Mouse (Mus musculus): ENCODE data around the gene Nudt3. TPM values are rescaled to one million over a fixed set of nuclear protein-coding genes. Genes with fewer than 3 reads are reported as not detected.

Nudt3 gene
- polyA plus RNA-seq, 1 experiment from 2014 or later, result 227 TPM

DNA sequence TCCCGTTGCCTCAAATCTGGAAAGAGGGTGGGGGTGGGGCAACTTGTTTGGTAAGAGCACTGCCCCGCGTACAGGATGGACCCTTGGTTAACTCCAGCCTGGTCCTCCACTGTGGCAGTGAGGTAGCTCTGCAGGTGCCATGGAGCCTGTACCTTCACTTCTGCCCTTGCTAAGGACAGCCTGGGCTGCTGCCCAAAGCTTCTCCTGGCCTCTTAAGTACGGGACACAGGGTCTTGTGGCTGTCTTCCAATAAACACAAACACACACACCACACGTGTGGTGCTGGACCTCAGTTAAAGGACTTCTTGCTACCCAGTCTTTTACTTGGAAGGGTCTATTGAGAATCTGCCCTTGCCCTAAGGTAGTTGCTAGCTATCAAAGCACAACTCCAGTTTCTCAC is 64.5 kb downstream of the Nudt3 start:
- Histone ChIP-seq H3K4me1 (replicated peaks) (peaks cover 51% of the 10 kb centered on the region), H3K27me3 (peaks cover 11% of the 10 kb centered on the region), H3K27ac (no peak overlapping the region), H3K9me3 (no peaks in the 10 kb centered on the region), H3K4me2 (replicated peaks) (peak overlapping the region; percentile 90), H3K4me3 (replicated peaks) (no peak overlapping the region), H3K36me3 (peaks cover 9% of the 10 kb centered on the region), H3K9ac (replicated peaks) (no peak overlapping the region)
- WGBS, result 8% methylated on average over 5 of the region's 5 CpGs
- ATAC-seq, result no peak

DNA sequence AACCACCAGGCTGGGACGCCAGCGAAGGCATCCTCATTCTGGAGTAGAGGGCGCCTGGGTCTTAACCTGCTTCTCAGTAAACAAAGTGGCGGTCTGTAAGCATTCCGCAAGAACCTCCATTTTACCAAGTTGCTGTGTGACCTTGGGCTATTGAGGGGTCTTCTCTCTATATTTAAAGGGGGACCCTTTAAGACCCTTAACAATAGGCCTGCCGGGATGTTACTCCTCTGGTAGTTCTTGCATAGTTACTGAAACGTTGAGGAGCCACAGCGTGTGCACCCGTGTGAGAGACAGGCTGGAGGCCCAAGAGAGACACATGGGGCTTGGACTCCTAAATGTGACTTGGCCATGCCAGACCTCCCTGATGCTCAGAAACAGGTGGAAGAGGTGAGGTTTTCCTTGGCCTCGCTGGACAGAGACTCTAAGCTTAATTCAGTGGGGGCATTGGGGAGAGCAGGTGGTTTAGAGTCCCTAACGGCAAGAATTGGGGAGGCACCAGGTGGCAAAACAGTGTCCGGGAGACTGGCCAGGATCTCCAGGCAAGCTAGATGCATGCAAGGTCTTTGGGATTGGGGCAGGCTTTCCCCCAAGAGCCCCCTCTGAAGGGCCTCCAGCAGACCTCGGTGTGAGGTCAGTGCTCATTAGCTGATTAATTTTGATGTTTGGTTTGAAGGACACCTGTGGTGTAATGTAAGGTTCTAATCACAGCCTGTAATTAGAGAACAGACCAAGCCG is 65.2 kb downstream of the Nudt3 start:
- Histone ChIP-seq H3K4me1 (replicated peaks) (peaks cover 50% of the 10 kb centered on the region), H3K27me3 (peaks cover 12% of the 10 kb centered on the region), H3K4me2 (replicated peaks) (peak overlapping the region; percentile 90), H3K4me3 (replicated peaks) (peak overlapping the region; percentile 85), H3K9me3 (no peaks in the 10 kb centered on the region), H3K9ac (replicated peaks) (peak overlapping the region; percentile 86), H3K36me3 (peaks cover 6% of the 10 kb centered on the region; the same call in 1 of the 2 replicates), H3K27ac (peak overlapping the region; percentile 96; the same call in 1 of the 2 replicates)
- no peak for ATAC-seq
- WGBS, result under 1% methylated on average over 14 of the region's 14 CpGs

DNA sequence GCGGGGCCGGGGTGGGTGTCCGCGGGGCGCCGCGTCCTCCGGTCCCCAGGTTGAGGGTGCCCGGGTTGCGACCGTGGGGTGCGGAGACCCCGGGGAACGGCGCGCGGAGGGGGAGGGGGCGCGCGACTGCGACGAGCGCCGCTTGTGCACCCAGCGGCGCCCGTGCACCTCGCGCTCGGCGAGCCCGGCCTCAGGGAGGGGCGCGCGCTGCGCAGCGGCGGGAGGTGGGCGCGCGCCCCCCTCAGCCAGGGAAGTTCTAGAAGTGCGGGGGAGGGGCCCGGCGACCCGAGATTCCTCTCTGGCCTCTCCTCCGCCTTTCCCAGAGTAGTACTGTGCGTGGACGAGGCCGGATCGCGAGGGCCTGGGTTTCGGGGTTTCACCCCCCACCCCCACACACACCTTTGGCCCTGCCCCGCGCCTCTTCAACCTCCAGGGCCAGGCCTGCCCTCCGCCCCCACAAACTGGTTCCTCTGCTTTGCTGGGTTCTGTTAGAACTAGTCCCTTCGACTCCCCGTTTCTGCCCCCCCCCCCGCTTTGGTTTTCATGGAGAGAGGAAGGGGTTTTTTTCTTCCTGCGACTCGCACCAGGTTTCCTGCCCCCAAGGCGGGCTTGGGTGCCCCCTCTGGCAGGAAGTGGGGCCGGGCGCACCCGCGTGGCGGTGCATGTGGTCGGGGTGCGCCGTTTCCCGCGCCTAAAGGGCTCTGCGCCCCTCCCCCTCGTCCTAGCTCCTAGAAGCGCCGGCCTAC is 65.9 kb downstream of the Nudt3 start:
- Histone ChIP-seq H3K27me3 (peaks cover 12% of the 10 kb centered on the region), H3K9ac (replicated peaks) (peak overlapping the region; percentile 86), H3K9me3 (no peaks in the 10 kb centered on the region), H3K4me3 (replicated peaks) (peak overlapping the region; percentile 85), H3K36me3 (peaks cover 6% of the 10 kb centered on the region; the same call in 1 of the 2 replicates), H3K4me1 (replicated peaks) (peaks cover 50% of the 10 kb centered on the region), H3K27ac (peak overlapping the region; percentile 96), H3K4me2 (replicated peaks) (peak overlapping the region; percentile 90)
- under 1% methylated on average over 73 of the region's 75 CpGs for WGBS
- peak; percentile 44 for ATAC-seq

DNA sequence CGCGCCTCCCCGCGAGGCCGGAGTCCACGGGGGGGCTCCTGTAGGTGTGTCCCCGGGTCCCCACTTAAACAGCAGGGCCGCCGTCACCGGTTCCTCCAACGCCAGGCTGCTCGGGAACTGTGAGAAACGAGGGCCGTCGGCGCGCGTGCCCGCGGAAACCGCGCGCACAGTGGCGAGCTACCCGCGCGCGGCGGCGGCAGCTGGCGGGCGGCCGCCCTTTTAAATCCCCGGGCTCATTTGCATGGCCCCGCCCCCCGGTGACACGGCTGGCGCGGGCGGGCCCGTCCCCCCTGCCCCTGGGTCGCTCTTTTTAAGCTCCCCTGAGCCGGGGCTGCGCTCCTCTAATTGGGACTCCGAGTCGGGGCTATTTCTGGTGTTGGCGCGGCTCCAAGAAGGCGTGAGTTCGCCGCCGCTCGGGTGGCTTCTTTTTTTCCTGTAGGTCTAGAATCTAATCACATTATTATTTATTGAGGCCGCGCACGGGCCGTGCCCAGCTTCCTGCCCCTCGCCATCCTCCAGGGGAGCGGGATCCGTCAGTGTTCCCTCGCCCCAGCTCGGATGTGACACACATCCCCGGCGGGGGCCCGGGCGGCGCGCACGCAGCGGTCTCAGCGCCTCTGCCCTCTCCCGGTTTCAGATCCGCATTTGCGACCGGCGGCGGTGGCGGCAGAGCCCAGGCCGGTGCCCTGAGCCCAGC is 66.8 kb downstream of the Nudt3 start, which contains the start of gene Hmga1:
Hmga1 (plus strand) TSS at position 183 of the 697 bp plus-strand sequence.
- peak within 1 kb of the TSS; percentile 96 for H3K27ac ChIP-seq
- ATAC-seq, result peak; percentile 78
- H3K9ac ChIP-seq (replicated peaks), result peak within 1 kb of the TSS; percentile 86
- H3K9me3 ChIP-seq, result no peaks in the 10 kb centered on the region
- H3K4me2 ChIP-seq (replicated peaks), result peak within 1 kb of the TSS; percentile 90
- H3K27me3 ChIP-seq, result peaks cover 12% of the 10 kb centered on the region
- peaks cover 41% of the 10 kb centered on the region for H3K4me1 ChIP-seq (replicated peaks)
- under 1% methylated on average over 69 of the region's 79 CpGs for WGBS
- H3K4me3 ChIP-seq (replicated peaks), result peak within 1 kb of the TSS; percentile 85
- no peaks in the 10 kb centered on the region for H3K36me3 ChIP-seq

DNA sequence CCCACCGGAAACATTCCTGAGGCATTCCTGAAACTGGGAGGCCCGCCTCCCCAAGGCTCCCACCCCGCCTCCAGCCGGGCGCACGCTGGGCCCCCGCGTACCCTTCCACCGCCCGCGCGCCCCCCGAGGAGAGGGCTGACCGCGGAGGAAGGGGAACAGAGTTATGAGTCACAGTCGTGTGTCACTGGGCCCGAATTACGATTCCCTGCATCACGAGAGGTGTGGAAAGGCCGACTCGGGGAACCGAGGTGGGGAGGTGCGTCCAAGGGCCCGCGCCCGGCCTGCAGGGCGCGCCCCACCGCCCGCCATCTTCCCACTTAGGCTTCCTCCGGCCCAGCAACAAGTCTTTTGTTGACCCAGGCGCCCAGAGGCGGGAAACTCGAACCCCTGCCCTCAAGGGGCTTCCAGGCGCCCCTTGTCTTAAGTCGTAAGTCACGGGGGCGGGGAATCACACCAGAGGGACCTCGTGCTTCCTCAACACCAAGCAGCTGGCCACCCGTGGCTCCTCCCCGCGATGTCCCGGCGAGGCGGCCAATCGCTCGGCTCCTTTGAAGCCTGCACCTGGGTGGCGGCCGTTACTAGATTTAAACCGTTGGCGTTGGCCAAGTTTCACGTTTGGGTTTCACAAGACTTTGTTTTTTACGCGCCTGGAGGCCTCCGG is 67.7 kb downstream of the Nudt3 start:
- Histone ChIP-seq H3K36me3 (no peaks in the 10 kb centered on the region), H3K27me3 (peaks cover 12% of the 10 kb centered on the region), H3K9ac (replicated peaks) (peak overlapping the region; percentile 41; the same call in 1 of the 2 replicates), H3K4me2 (replicated peaks) (peak overlapping the region; percentile 90), H3K4me1 (replicated peaks) (peaks cover 41% of the 10 kb centered on the region), H3K9me3 (no peaks in the 10 kb centered on the region), H3K4me3 (replicated peaks) (peak overlapping the region; percentile 85), H3K27ac (peak overlapping the region; percentile 96)
- peak; percentile 10; the same call in 1 of the 2 replicates for ATAC-seq
- under 1% methylated on average over 55 of the region's 55 CpGs for WGBS

DNA sequence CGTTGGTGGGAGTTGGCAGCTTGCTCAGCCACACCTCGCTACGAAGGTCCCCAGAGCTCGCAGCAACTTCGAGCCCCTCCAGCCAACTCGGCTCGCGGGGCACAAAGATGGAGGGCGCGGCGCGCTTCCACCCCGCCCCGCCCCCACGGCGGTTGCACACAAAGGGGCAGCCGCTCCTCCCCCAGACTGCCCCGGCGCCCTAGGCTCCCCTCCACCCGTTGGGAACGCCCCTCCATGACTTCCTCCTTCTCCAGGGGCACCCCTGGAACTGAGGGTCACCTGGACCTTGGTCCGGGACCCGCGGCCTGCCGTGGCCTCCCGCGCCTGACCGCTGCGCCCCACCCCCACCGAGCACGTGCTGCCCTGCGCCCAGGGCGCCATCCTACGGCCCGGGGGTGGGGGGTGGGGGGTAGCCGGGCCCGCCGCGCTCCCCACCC is 68.2 kb downstream of the Nudt3 start:
- Histone ChIP-seq H3K27me3 (peaks cover 12% of the 10 kb centered on the region), H3K9ac (replicated peaks) (peak overlapping the region; percentile 41; the same call in 1 of the 2 replicates), H3K4me3 (replicated peaks) (peak overlapping the region; percentile 85), H3K4me2 (replicated peaks) (peak overlapping the region; percentile 90), H3K4me1 (replicated peaks) (peaks cover 39% of the 10 kb centered on the region), H3K36me3 (no peaks in the 10 kb centered on the region), H3K27ac (peak overlapping the region; percentile 56; the same call in 1 of the 2 replicates), H3K9me3 (no peaks in the 10 kb centered on the region)
- ATAC-seq, result no peak
- 2% methylated on average over 29 of the region's 39 CpGs for WGBS

DNA sequence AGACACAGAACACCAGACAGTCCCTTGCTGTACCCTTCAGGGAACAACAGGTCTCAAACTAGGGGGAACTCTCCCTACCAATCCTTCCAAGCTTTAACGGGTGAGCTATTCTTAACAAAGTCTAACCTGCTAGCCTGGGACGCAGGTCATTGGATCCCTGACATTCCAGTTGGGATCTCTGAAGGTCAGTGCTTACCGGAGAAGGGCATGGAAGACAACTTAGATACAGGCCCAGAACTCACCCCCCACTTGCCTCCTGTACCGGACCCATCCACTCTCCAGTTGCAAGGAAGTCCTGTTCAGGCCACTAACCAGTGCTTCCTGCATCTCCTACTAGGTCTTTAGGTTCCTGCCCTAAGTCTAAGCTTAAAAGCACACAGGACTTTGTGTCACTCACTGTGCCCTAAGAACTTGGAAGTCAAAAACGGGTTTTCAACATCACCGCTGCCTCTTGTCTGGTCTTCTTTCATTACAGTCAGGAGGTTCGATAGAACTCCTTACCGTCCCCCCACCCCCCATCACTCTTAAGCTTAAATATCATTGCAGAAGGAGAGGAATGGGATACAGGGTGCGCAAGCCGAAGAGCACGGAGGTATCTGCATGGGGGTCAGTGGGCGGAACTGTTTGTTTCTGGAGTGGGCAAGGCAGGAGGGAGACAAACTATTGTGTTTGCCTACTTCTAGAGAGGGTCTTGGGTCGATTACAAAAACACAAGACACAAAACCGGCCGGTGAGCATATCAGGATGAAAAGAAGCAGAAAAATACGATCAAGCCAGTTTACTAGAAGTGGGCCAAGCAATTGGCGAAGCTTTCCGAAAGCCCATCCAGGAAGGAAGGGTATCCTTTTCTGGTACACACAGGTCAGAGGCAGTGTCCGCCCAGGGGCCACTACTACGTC is 69.0 kb downstream of the Nudt3 start:
- ATAC-seq, result no peak
- Histone ChIP-seq H3K36me3 (no peaks in the 10 kb centered on the region), H3K9me3 (no peaks in the 10 kb centered on the region), H3K27me3 (peaks cover 12% of the 10 kb centered on the region), H3K9ac (replicated peaks) (no peak overlapping the region), H3K4me3 (replicated peaks) (peak overlapping the region; percentile 85; the same call in 1 of the 2 replicates), H3K4me2 (replicated peaks) (peak overlapping the region; percentile 90), H3K4me1 (replicated peaks) (peaks cover 39% of the 10 kb centered on the region), H3K27ac (peak overlapping the region; percentile 56; the same call in 1 of the 2 replicates)
- 41% methylated on average over 20 of the region's 20 CpGs for WGBS

DNA sequence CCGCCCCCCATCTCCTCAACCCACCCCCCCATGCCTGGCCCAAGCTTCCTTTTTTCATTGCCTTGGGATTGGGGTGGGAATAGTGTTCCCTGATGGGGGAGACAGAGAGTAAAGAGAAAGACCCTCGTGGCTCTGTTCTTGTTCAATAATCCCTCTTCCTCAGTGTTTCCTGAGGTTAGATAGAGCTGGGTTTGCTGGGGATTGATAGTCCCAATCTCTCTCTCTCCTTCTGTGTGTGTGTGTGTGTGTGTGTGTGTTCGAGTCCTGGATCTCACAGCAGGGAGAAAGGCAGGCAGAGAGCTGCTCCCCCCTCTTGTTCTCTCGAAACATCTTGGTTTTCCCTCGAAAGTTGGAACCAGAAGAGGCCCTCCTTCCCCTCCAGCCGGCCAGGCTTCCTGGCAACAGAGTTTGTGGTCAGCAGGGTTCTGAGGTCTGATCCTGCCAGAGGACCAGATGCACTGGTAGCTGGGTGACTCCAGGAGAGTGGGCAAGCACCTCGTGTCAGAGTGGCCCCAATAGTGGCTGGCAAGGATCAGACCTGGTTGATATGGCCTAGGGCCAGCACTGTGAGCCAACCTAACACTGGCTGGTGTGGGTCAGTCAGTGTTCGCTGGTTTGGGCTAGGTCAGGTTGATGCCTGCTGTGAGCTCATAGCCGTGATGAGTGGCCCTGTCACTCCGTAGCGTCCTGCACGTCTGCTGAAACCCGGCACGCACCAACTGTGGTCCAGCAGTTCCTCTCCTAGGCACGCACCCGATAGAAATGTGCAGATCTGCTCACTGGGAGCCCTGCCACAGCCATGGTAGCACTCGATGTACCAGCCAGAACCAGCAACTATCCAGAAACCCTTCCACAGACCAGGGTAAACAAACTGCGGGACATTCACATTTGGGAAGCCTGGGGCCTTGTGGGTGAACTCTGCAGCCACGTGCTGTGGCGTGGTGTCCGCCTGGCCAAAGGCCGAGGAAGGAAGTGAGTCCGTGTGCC is 70.8 kb downstream of the Nudt3 start:
- Histone ChIP-seq H3K27ac (no peak overlapping the region), H3K4me3 (replicated peaks) (no peak overlapping the region), H3K9me3 (no peaks in the 10 kb centered on the region), H3K9ac (replicated peaks) (no peak overlapping the region), H3K36me3 (no peaks in the 10 kb centered on the region), H3K27me3 (peaks cover 12% of the 10 kb centered on the region), H3K4me2 (replicated peaks) (no peak overlapping the region), H3K4me1 (replicated peaks) (peaks cover 30% of the 10 kb centered on the region)
- no peak for ATAC-seq
- WGBS, result 82% methylated on average over 23 of the region's 23 CpGs

DNA sequence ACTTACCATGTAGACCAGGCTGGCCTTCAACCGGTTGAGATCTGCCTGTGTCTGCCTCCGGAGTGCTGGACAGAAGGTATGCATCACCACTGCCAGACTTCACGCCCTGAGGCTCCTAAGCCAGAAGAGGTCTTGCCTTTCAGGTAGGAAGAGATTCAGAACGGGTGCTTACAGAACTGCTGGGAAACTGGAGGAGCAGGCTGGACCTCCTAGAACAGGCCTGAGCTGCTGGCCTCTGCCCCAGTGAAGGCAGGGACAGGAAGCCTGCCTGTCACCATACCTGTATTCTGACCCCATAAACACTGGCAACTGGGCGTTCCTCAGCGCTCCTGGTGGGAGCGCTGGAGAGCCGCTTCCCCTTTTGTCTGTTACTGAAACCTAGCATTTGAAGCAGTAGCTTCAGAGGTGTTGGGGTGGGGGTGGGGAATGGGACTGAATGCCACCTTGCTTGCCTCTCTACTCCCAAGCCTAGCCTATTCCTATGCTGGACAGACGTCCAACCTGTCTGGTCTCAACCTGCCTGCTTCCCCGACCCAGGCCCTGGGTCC is 71.8 kb downstream of the Nudt3 start:
- no peak overlapping the region for H3K27ac ChIP-seq
- H3K27me3 ChIP-seq, result peaks cover 12% of the 10 kb centered on the region
- H3K36me3 ChIP-seq, result no peaks in the 10 kb centered on the region
- no peak overlapping the region for H3K9ac ChIP-seq (replicated peaks)
- H3K4me1 ChIP-seq (replicated peaks), result peaks cover 29% of the 10 kb centered on the region
- H3K4me3 ChIP-seq (replicated peaks), result no peak overlapping the region
- H3K4me2 ChIP-seq (replicated peaks), result no peak overlapping the region
- ATAC-seq, result no peak
- no peaks in the 10 kb centered on the region for H3K9me3 ChIP-seq
- WGBS, result 65% methylated on average over 10 of the region's 10 CpGs

Measured in midbrain, embryonic 13.5 days (tissue).